Comparison of ENCODE assay signal across 11 mouse cellular contexts in genomic region chr6:89431920-89432482, GRCm38 (mm10).
"Had no signal": no experiment of that assay in that cellular context is flagged by ENCODE, and none has a peak within 500 bp of the region (broad histone marks: within the 10 kb centered on the region; RNA-seq: fewer than 3 reads in every experiment).

No protein-coding gene starts in this region.

- DNase-seq: lung, adult 2 months; lung, postnatal 36 days; right cerebral cortex, postnatal 14 days; thymus, postnatal 36 days had no signal

- H3K36me3 ChIP-seq: limb, embryonic 10.5 days; midbrain, embryonic 15.5 days had no signal

- H3K4me1 ChIP-seq: limb, embryonic 10.5 days; midbrain, embryonic 15.5 days had no signal

- H3K27ac ChIP-seq: hindbrain, postnatal 0 days; kidney, postnatal 0 days; left cerebral cortex, adult 2 months; limb, embryonic 10.5 days; midbrain, embryonic 15.5 days had no signal

- ATAC-seq: hindbrain, postnatal 0 days; lung, postnatal 0 days; midbrain, embryonic 15.5 days had no signal

- H3K27me3 ChIP-seq: midbrain, embryonic 15.5 days had no signal

- H3K9me3 ChIP-seq: limb, embryonic 10.5 days; midbrain, embryonic 15.5 days had no signal

- H3K4me3 ChIP-seq: left cerebral cortex, adult 2 months; limb, embryonic 10.5 days; midbrain, embryonic 15.5 days had no signal

- H3K9ac ChIP-seq: midbrain, embryonic 15.5 days had no signal

- H3K4me2 ChIP-seq: midbrain, embryonic 11.5 days; midbrain, embryonic 15.5 days had no signal
